Mouse (Mus musculus) adrenal gland, postnatal 0 days (tissue): ENCODE results near the gene Hrasls5. TPM values are rescaled to one million over a fixed set of nuclear protein-coding genes. Genes with fewer than 3 reads are reported as not detected.

Experiments
- polyA plus RNA-seq: library from polyadenylated mRNA; unstranded; fragments of >200 nt; fragmentation: Nextera tagmentation; extraction: Ambion mirVana; gene quantifications from 2 replicates; pipeline ENCODE4 v1.2.1, GENCODE M21; 2015

The Hrasls5 gene
- not detected in 2 replicates for polyA plus RNA-seq

GRCm38 (mm10) chr19:7611942-7612757 is at the start of gene Hrasls5:
Gene Hrasls5 (plus strand): TSS chr19:7612541.

GRCm38 (mm10) chr19:7606801-7607689 is 5.3 kb upstream of the Hrasls5 start, which contains the start of gene Lgals12:
Gene Lgals12 (minus strand): TSS chr19:7607193.

Other genes starting within 250 kb of the Hrasls5 start
- 14.2 and 15.1 TPM in 2 replicates for gene Spindoc, start 229.5 kb upstream of the Hrasls5 start, polyA plus RNA-seq
- 5.1 and 6.6 TPM in 2 replicates for gene 2700081O15Rik, start 194.9 kb upstream of the Hrasls5 start, polyA plus RNA-seq
- gene Rtn3, start 129.3 kb upstream of the Hrasls5 start, polyA plus RNA-seq: 138 and 168 TPM in 2 replicates
- 15.2 and 19.8 TPM in 2 replicates for gene Atl3, start 118.5 kb upstream of the Hrasls5 start, polyA plus RNA-seq
- 20.6 and 27.0 TPM in 2 replicates for gene Pla2g16, start 55.1 kb upstream of the Hrasls5 start, polyA plus RNA-seq
- gene Lgals12, start 5.3 kb upstream of the Hrasls5 start, polyA plus RNA-seq: 0.46 TPM in 1 of 2 replicates, not detected in the other
- 0.12 and 0.36 TPM in 2 replicates for gene Slc22a19, start 98.8 kb downstream of the Hrasls5 start, polyA plus RNA-seq
- not detected in 2 replicates for gene Slc22a26, start 190.1 kb downstream of the Hrasls5 start, polyA plus RNA-seq